Mouse (Mus musculus) heart, postnatal 0 days (tissue): Measurements from ENCODE around the gene Fgf13.

ENCODE experiments used
- CTCF ChIP-seq: IDR thresholded peaks from 2 replicates; pipeline ENCODE4 v1.5.1; 2016; ENCODE audit warnings: antibody characterized with exemption, control low read depth, low read depth
- EP300 ChIP-seq: IDR thresholded peaks from 2 replicates; pipeline ENCODE4 v1.6.1; 2016; ENCODE audit warnings: antibody characterized with exemption, low read depth

DNA sequence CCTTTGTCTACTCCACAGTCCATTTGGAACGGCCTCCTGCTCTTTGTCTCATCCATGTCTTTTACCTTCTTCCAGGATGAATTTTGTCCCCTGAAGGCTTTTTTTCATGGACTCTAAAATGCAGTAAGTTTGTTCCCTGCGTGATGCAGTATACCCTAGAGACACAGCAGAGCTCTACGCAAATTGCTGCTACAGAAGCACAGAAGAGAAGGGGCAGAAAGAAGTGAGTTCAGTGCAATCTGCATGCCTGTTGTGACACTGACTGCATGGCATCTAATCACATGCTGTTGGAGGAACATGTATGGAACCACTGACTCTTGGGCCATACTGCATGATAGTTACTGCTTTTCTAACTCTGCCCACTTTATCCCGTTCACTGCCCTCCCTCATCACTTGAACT, 388.2 kb downstream of the Fgf13 start:
- TF ChIP-seq CTCF (no peak), EP300 (no peak)
